Mouse (Mus musculus): Measurements from ENCODE around the gene Psmd5.

DNA sequence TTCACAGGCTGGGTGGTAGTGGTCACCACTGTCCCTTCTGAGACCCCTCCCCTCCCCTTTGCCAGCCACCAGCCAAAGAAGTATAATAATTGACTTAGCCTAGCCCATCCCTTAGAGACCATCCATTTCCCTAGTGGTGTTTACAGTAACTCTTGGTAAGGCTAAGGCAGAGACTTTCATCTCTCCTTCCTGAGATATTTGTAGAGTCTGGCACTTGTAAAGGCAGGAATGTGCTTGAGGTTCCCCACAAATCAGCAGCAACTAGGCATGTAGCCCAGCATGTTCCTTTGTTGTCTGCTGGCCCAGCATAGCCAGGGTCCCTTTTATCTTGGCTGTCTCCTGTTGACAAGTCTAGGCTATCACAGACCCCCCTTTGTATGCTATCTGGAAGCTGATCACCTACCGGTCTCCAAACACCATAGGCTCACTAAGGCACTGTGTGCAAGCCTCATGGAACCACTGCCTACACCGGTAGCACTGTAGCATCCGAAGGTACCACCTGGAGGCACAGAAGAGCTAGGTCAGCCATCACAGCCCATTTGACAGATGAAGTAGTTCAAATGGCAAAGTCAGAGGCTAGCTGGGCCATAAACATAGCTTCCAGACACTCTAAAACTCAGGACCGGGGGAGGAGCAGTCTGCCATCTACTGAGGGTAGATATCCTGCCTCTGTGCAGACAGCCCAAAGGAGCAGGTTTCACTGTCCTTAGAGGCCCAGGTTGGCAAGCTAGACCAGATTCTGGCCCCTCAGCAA, 29.1 kb upstream of the Psmd5 start:
- TF ChIP-seq CTCF (conservative IDR thresholded peaks at IDR 0.05; ENCODE audit: insufficient read depth, insufficient read length, low read depth, low read length) (no peak), POLR2A (IDR thresholded peaks at IDR 0.05; ENCODE audit: low read depth, low read length) (no peak)

All from kidney, adult 2 months (tissue).